Mouse (Mus musculus) skeletal muscle tissue, adult 2 months (tissue): ENCODE data around the gene Apbb1ip.
"Not testable (repeated sequence)": the region's sequence is repeated elsewhere in the genome, so short reads cannot be mapped to it uniquely, and the experiment has no call there.

Experiments
- DNase-seq: peaks from one replicate; pipeline ENCODE4 v3.0.0-alpha.2; 2012; ENCODE audit warnings: low read depth, low spot score

Gene Apbb1ip

DNA sequence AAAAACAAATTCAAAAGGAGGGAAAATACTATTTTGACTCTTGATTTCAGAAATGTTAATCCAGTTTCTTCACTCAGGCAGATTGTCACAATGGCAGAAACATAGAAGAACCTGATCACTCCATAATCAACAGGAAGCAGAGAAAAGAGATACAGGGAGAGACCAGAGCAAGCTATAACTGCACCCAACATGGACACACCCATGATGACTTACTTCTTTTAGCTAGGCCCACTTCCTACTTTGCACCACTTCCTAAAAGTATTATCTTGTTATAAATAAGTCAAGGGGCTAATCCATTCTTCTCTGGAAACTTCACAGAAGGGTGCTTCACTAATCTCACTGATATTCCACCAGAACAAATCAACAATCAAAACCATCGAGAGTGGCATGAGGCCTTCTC, 42.3 kb downstream of the Apbb1ip start:
- DNase-seq: no peak

GRCm38 (mm10) chr2:22822293-22822692, 48.4 kb downstream of the Apbb1ip start:
- peak; percentile 6 for DNase-seq

- DNase-seq: no peak
Measured at GRCm38 (mm10) chr2:22845514-22845913, 71.6 kb downstream of the Apbb1ip start.

GRCm38 (mm10) chr2:22851900-22852299, 78.0 kb downstream of the Apbb1ip start:
- DNase-seq: no peak

- no peak for DNase-seq
Measured at GRCm38 (mm10) chr2:22857501-22857900, 83.6 kb downstream of the Apbb1ip start.

- no peak for DNase-seq
Measured at GRCm38 (mm10) chr2:22862194-22862593, 88.3 kb downstream of the Apbb1ip start.

GRCm38 (mm10) chr2:22864394-22865037, 90.6 kb downstream of the Apbb1ip start:
- DNase-seq: peak; percentile 64

DNA sequence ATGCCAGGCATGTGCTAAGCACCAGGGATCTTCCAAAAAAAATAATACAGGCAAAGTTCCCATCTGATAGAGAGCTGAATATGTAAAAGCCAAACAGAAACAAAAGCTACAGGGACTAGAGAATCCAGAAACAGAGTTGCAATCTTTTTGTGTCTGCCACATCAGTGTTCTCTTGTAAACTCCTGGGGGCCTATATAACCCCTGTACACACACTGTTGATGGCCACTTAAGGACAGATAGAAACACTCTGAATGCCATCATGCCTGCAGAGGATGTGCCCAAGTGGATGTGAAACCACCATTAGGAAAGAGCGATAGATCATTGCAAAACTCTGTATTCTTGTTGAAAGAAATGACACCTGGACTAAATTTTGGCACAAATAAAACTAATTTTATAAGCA, 91.9 kb downstream of the Apbb1ip start:
- no peak for DNase-seq

DNA sequence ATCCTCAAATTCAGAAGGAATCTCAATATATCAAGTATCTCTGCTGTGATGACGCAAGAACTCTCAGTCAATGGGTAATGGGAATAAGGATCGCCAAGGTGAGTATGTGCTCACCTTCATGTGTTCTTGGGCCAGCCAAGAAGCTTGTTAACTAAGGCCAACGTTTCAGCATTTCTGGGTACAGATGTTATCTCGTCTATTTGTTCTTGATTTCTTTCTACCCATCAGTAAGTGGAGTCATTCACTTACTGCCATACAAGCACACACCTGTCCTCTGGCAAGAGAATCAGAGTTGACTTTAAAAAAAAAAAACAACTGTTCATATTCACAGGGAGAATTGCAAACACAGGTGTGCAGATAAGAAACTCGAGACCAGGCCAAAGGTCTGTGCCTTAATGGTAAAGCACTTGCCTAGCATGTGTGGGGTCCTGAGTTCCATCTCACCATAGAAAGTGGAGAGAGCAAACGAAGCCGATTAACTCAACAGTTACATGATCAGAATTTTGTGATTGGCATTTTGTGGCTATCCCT, 93.1 kb downstream of the Apbb1ip start:
- no peak for DNase-seq

GRCm38 (mm10) chr2:22873159-22873558, 99.3 kb downstream of the Apbb1ip start:
- DNase-seq: no peak

DNA sequence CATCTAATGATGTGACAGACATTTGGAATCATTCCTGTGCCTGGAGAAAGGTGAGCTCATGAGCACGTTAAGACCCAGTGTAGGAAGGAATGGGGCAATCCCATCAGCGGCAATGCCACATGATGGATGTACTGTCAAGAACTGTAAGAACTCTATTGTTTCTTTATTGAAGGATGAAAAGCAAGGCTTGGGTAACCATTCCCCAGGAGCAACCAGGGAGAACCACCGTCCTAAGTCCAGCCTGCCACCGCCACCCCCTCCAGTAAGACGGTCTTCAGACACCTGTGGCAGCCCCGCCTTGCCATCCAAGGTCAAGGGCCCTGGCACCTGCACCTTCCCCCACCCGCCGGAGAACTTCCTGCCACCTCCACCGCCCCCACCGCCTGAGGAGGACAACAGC, 100.7 kb downstream of the Apbb1ip start:
- no peak for DNase-seq

DNA sequence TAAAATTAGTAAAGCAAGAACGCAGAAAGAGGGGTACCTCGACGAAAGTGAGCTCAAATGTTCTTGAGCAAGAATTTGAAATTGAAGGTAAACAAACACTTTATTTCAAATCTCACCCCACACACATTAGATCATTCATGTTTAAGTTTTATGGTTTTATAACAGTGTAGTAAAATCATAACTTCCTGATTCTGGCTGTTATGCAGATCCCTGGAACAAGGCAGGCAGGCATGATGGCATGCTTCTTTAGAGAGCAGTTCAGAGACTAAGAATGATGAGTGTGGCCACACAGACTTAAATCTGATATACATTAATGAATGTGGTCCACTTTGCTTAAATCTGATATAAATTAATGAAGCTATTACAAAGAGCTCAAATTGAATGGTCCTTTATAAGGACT, 102.7 kb downstream of the Apbb1ip start:
- DNase-seq: no peak

GRCm38 (mm10) chr2:22878781-22879180, 104.9 kb downstream of the Apbb1ip start:
- DNase-seq: no peak

DNA sequence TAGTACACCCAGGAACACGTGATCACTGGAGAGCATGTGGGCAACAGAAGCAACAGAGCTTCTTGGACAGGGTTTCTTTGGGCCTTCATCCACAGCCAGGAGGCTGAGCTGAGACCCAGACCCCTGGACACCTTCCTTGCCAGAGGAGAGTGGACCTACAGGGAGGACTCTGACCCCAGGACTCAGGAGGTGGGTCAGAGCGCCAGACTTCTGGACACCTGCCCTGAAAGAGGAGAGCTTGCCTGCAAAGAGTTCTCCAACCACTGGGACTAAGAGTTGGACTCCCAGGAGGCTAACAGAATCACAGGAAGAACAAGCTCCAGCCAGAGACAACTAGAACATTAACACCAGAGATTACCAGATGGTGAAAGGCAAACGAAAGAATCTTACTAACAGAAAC, 106.8 kb downstream of the Apbb1ip start:
- DNase-seq: not testable (repeated sequence)

DNA sequence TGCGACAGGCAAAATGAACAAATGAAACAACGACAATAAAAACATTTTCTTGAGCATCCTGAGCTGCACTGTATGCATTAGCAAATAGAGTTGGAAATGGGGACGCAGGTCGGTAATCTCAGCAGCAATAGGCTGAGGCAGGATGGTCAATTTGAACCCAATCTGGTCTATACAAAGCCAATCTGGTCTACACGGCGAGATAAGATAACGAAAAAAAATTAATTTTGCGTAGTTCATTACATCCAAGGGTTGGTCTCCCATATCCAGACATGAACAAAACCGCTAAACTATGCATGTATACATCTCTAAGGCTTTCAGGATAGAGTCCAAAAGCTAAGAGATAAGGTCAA, 121.0 kb downstream of the Apbb1ip start:
- DNase-seq: no peak

GRCm38 (mm10) chr2:22895282-22896273, 121.7 kb downstream of the Apbb1ip start, which contains the start of gene Pdss1:
Pdss1 (plus strand) TSS chr2:22895522.
- DNase-seq: peak; percentile 88

DNA sequence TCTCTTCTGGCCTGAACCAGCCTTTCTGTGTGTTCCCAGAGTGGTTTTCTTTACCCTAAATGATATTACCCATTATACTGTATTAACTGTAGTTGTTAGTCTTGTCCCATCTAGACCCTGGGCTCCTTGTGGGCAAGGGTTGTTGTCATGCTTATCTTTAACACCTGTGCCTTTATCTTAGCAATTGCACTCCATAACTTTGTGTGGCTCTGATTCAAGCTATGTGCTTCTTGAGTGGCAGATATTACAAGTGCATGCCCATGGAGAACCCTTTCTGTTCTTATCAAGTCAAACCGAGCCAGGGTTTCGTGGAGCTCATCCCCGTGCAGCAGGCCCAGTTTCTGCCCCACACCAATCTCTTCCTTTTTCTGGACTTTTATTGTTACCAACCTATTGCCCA, 130.1 kb downstream of the Apbb1ip start:
- no peak for DNase-seq

DNA sequence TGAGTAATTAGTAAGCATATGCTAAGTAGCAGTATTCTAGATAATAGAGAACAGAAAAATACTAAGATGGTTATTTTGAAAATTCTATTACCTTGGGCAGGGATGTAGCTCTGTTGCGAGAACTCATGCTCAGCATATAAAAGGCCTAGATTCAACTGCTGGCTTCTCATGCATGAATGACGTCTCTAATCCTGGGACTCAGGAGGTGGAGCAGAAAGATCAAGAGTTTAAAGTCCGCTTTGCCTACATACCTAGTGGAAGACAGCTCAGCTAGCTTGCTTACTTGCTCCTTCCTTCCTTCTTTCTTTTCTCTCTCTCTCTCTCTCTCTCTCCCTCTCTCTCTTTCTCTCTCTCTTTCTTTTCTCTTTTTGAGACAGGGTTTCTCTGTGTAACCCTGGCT, 140.5 kb downstream of the Apbb1ip start:
- DNase-seq: no peak

DNA sequence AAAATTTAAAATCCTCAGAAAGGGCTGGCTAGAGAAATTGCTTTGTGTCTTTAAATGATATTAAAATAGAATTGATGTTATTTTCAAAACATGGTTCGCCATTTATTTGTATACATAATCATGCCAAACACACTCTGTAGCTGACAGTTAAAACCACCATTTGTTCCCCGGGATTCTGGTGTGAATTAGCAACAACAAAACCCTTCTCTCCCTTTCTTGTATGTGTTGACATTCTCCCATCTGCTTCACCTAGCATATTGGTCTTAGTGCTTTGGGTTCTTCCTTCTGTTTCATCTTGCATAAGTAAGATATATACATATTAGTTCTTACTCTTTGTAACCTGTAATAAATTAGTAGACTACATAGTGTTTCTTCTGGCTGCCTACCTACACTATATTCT, 144.8 kb downstream of the Apbb1ip start:
- no peak for DNase-seq
